Mouse (Mus musculus) thymus, adult 2 months (tissue): ENCODE measurements around the gene Tubgcp6. TPM values are rescaled to one million over a fixed set of nuclear protein-coding genes. Genes with fewer than 3 reads are reported as not detected.

ENCODE experiments used
- DNase-seq: peaks from one replicate; pipeline ENCODE4 v3.0.0; 2021
- H3K27ac ChIP-seq: fragments of 200-500 bp; 2 replicates; pipeline ENCODE4 v1.5.1; 2012; ENCODE audit warnings: low read length, control low read depth; ENCODE audit not compliant: control insufficient read depth, insufficient read depth
- H3K27me3 ChIP-seq: fragments of 200-500 bp; 2 replicates; pipeline ENCODE4 v1.6.1; 2012; ENCODE audit warnings: mild to moderate bottlenecking, low read length, moderate library complexity, mixed read lengths; ENCODE audit not compliant: control insufficient read depth, insufficient read depth
- H3K36me3 ChIP-seq: fragments of 200-500 bp; 2 replicates; pipeline ENCODE4 v1.6.1; 2012; ENCODE audit warnings: mild to moderate bottlenecking, low read length, moderate library complexity; ENCODE audit not compliant: control insufficient read depth, insufficient read depth
- H3K4me1 ChIP-seq: fragments of 200-500 bp; replicated peaks from 2 replicates; pipeline ENCODE4 v1.6.1; 2012; ENCODE audit warnings: low read length; ENCODE audit not compliant: control insufficient read depth, insufficient read depth
- H3K4me3 ChIP-seq: fragments of 200-500 bp; 2 replicates; pipeline ENCODE4 v1.5.1; 2012; ENCODE audit warnings: mild to moderate bottlenecking, low read length, control low read depth, moderate library complexity; ENCODE audit not compliant: control insufficient read depth, insufficient read depth
- CTCF ChIP-seq: fragments of 200-500 bp; IDR thresholded peaks from 2 replicates; pipeline ENCODE4 v1.5.1; 2012; ENCODE audit warnings: mild to moderate bottlenecking, control low read depth, low read length, moderate library complexity, borderline replicate concordance; ENCODE audit not compliant: control insufficient read depth, poor library complexity, insufficient read depth; ENCODE audit errors: extremely low read depth
- POLR2A ChIP-seq: fragments of 200-500 bp; IDR thresholded peaks from 2 replicates; pipeline ENCODE4 v1.6.1; 2012; ENCODE audit warnings: mild to moderate bottlenecking, low read length, control low read depth, moderate library complexity; ENCODE audit not compliant: control insufficient read depth, poor library complexity, insufficient read depth; ENCODE audit errors: extremely low read depth
- WGBS: fragments of 180-500 bp; shearing (Covaris S2); methylation state at CpG from one replicate; pipeline ENCODE4 v1.1.7; 2018; 5-methylcytosine and 5-hydroxymethylcytosine counted together
- polyA plus RNA-seq: library from polyadenylated mRNA; depleted of rRNA; stranded (reverse); fragments of >200 nt; gene quantifications from 2 replicates; pipeline ENCODE4 v1.2.3, GENCODE M21; 2012; rRNA removed

The Tubgcp6 gene
- polyA plus RNA-seq, 1 experiment: 97.4 TPM

GRCm38 (mm10) chr15:89060032-89060681, 62.8 kb downstream of the Tubgcp6 start:
- TF ChIP-seq CTCF (no peak), POLR2A (no peak)
- no peaks in the 10 kb centered on the region for H3K36me3 ChIP-seq
- H3K27ac ChIP-seq: no peak overlapping the region
- DNase-seq: no peak
- peaks cover 4% of the 10 kb centered on the region; the same call in 1 of the 2 replicates for H3K4me1 ChIP-seq
- H3K4me3 ChIP-seq: peak overlapping the region; percentile 4; the same call in 1 of the 2 replicates
- peaks cover 8% of the 10 kb centered on the region; the same call in 1 of the 2 replicates for H3K27me3 ChIP-seq
- WGBS: 8% methylated on average over 40 of the region's 48 CpGs

- 5% methylated on average over 57 of the region's 57 CpGs for WGBS
- no peaks in the 10 kb centered on the region for H3K36me3 ChIP-seq
- peak within 1 kb of the TSS; percentile 4; the same call in 1 of the 2 replicates for H3K4me3 ChIP-seq
- H3K27ac ChIP-seq: no peak within 1 kb of the TSS
- H3K4me1 ChIP-seq: peaks cover 4% of the 10 kb centered on the region; the same call in 1 of the 2 replicates
- DNase-seq: no peak
- H3K27me3 ChIP-seq: peaks cover 8% of the 10 kb centered on the region; the same call in 1 of the 2 replicates
- TF ChIP-seq POLR2A: no peak
- TF ChIP-seq CTCF: no peak
These were observed 63.6 kb downstream of the Tubgcp6 start, which contains the start of gene Panx2 for GRCm38 (mm10) chr15:89059161-89059931. Gene Panx2 (plus strand): TSS chr15:89059734.

- WGBS: 61% methylated on average over 6 of the region's 6 CpGs
- TF ChIP-seq CTCF (no peak), POLR2A (no peak)
- Histone ChIP-seq H3K36me3 (no peaks in the 10 kb centered on the region), H3K4me1 (peaks cover 4% of the 10 kb centered on the region; the same call in 1 of the 2 replicates), H3K27ac (no peak overlapping the region), H3K4me3 (no peak overlapping the region), H3K27me3 (peaks cover 8% of the 10 kb centered on the region; the same call in 1 of the 2 replicates)
- no peak for DNase-seq
These were observed 64.2 kb downstream of the Tubgcp6 start for GRCm38 (mm10) chr15:89058736-89059135.

GRCm38 (mm10) chr15:89054666-89055065, 68.2 kb downstream of the Tubgcp6 start:
- DNase-seq: no peak
- no peak for TF ChIP-seq POLR2A
- no peak for TF ChIP-seq CTCF
- 88% methylated on average over 7 of the region's 7 CpGs for WGBS
- H3K27me3 ChIP-seq: peaks cover 5% of the 10 kb centered on the region; the same call in 1 of the 2 replicates
- H3K4me1 ChIP-seq: no peaks in the 10 kb centered on the region
- no peak overlapping the region for H3K27ac ChIP-seq
- H3K4me3 ChIP-seq: no peak overlapping the region
- H3K36me3 ChIP-seq: no peaks in the 10 kb centered on the region

Other genes with a start within 250 kb of the Tubgcp6 start
- 0.05 and 0.06 TPM in 2 replicates for gene Ttll8, start 168.7 kb downstream of the Tubgcp6 start, polyA plus RNA-seq
- gene Mlc1, start 144.1 kb downstream of the Tubgcp6 start, polyA plus RNA-seq: 0.08 and 0.13 TPM in 2 replicates
- gene Mov10l1, start 140.2 kb downstream of the Tubgcp6 start, polyA plus RNA-seq: 0.20 and 2.2 TPM in 2 replicates
- 0.04 and 0.15 TPM in 2 replicates for gene Panx2, start 63.4 kb downstream of the Tubgcp6 start, polyA plus RNA-seq
- 81.2 and 86.3 TPM in 2 replicates for gene Trabd, start 48.0 kb downstream of the Tubgcp6 start, polyA plus RNA-seq
- 62.4 and 70.5 TPM in 2 replicates for gene Selenoo, start 34.0 kb downstream of the Tubgcp6 start, polyA plus RNA-seq
- 82.9 and 94.4 TPM in 2 replicates for gene Hdac10, start 5.6 kb upstream of the Tubgcp6 start, polyA plus RNA-seq
- 2.9 and 3.1 TPM in 2 replicates for gene Mapk12, start 17.6 kb upstream of the Tubgcp6 start, polyA plus RNA-seq
- gene Mapk11, start 26.5 kb upstream of the Tubgcp6 start, polyA plus RNA-seq: 27.3 and 28.6 TPM in 2 replicates
- 42.8 and 54.6 TPM in 2 replicates for gene Plxnb2, start 57.7 kb upstream of the Tubgcp6 start, polyA plus RNA-seq
- gene Dennd6b, start 73.4 kb upstream of the Tubgcp6 start, polyA plus RNA-seq: 42.3 and 50.1 TPM in 2 replicates
- gene Ppp6r2, start 88.4 kb upstream of the Tubgcp6 start, polyA plus RNA-seq: 299 and 592 TPM in 2 replicates
- gene Sbf1, start 192.2 kb upstream of the Tubgcp6 start, polyA plus RNA-seq: 899 TPM in 2 replicates
- gene Adm2, start 199.6 kb upstream of the Tubgcp6 start, polyA plus RNA-seq: 4.4 and 5.3 TPM in 2 replicates
- 0.82 and 2.7 TPM in 2 replicates for gene Miox, start 211.3 kb upstream of the Tubgcp6 start, polyA plus RNA-seq
- 129 and 146 TPM in 2 replicates for gene Lmf2, start 232.5 kb upstream of the Tubgcp6 start, polyA plus RNA-seq
- gene Ncaph2, start 232.6 kb upstream of the Tubgcp6 start, polyA plus RNA-seq: 351 and 370 TPM in 2 replicates